Mouse (Mus musculus): ENCODE data around the gene Tmem269.

Gene Tmem269

GRCm38 (mm10) chr4:119181456-119181855 is 36.6 kb downstream of the Tmem269 start:
- no peak for DNase-seq (ENCODE audit: low spot score in 2 of 2)

- DNase-seq (ENCODE audit: low spot score in 2 of 2): no peak
Observed at GRCm38 (mm10) chr4:119180133-119180707, 37.8 kb downstream of the Tmem269 start.

GRCm38 (mm10) chr4:119178331-119178730 is 39.7 kb downstream of the Tmem269 start:
- no peak for DNase-seq (ENCODE audit: low spot score in 2 of 2)

DNA sequence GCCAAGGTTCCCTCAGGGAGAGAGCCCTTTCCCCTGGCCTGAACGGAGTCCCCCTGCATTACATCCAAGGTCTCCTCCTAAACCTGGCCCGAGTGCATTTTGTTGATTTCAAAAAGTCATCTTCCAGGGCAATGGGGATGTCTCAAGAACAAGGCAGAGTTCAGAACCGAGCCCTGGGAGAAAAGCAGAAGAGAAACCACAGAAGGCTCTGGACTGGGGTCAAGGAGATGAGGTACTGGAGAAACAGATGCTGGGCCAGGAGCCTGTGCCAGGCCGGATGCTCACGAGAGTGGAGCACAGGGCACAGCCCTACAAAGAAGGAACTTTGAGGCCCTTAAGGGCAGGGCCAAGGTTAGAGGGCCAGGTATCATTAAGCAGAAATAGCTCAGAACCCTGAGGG is 40.3 kb downstream of the Tmem269 start:
- no peak for DNase-seq (ENCODE audit: low spot score in 2 of 2)

- DNase-seq (ENCODE audit: low spot score in 2 of 2): peak; percentile 89 to 93
Observed at GRCm38 (mm10) chr4:119173851-119174453, 44.1 kb downstream of the Tmem269 start, which contains the start of gene Zfp691. Zfp691 (minus strand) TSS chr4:119174195.

DNA sequence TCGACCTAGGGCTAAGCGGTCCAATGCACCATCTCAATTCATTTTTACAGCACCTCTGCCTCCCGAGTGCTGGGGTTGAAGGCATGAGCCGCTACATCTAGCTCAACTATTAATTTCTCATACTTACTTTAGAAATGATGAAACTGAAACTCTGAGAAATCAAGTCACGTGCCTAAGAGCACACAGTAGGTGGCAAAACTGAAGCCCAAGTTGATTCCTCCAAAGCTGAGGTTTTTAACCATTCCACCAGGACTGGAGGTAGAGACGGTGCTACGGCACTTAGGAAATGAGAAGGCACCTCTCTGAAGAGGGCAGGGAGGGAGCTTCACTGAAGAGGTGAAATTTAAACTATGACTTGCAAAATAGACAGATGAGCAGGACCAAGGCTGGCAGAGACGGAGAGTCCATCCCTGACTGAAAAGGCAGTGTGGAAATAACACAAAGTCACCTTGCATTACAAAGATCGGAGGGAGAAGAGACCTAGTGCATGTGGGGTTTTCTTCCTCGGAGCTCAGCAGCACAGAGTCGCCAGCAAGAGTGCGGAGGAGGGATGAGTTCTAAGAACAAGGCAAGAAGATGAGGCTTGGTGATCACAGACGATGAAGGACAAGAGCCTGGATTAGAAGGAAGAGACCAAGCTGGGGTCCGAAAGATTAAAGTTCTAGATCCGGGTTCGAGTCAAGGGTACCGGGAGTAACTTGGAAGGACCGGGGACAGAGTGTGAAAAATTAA is 44.9 kb downstream of the Tmem269 start:
- no peak for DNase-seq (ENCODE audit: low spot score in 2 of 2)

DNA sequence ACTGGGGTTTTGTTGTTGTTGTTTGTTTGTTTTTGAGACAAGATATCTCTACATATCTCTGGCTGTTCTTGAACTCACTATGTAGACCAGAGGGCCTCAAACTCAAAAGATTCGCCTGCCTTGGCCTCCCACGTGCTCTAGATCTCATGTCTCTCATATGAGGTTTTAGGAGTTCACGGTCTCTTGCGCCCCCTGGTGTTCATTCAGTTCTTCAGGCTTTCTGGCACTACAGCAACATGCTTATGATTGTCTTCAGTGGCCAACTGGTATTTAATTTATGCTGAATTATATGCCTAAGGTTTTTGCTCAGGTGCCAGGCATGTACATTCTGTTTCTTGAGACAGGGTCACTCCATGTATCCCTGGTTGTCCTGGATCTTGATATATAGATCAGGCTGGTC is 50.4 kb downstream of the Tmem269 start:
- peak; percentile 82 for DNase-seq (ENCODE audit: low spot score in 2 of 2)

DNA sequence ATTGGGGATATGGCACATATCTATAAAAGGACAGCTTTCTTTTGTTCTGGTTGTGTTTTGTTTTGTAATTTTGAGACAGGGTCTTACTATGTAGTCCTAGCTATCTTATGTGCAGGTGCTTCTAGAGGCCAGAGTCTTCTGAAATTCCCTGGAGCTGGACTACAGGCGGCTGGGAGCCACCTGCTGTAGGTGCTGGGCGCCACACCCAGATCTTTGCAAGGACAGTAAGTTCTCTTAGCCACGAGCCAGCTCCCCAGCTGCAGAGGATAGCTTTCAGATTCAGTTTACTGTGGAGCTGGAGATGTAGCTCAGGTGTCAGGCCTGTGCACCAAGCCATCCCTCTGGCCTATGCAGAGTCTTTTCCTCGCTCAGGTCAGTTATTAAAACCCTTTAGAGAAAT is 50.9 kb downstream of the Tmem269 start:
- no peak for DNase-seq (ENCODE audit: low spot score in 2 of 2)

DNA sequence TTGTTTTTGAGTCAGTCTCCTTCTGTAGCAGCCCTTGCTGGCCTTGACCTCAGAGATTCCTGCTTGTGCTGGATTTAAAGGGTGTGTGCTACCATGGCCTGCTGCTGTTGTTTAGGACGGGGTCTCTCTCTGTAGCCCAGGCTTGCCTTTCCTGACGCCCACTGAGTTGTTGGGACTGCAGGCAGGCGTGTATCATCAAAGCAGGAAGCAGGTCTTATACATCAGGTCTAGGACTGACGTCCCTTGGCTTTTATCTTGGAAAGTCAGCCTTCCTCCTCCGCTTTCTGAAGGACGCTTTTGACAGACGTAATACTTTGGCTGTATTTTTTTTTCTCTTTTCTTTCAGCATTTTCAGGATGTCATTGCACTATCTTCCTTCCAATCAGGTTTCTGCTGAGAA is 52.1 kb downstream of the Tmem269 start:
- no peak for DNase-seq (ENCODE audit: low spot score in 2 of 2)

GRCm38 (mm10) chr4:119162990-119163389 is 55.0 kb downstream of the Tmem269 start:
- no peak for DNase-seq (ENCODE audit: low spot score in 2 of 2)

DNA sequence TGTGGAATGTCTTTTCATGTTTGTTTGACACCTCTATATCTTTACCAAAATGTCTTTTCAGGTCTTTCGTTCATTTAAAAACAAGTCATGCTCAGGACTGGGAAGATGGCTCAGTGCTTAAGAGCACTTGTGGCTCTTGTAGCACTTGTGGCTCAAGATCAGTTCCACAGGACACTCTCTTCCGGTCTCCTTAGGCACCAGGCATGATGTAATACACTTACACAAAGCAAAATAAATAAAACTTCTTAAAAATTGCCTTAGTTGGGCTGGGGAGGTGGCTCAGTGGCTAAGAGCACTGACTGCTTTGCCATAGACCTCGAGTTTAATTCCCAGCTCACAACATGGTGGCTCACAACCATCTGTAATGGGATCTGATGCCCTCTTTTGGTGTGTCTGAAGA is 56.7 kb downstream of the Tmem269 start:
- no peak for DNase-seq (ENCODE audit: low spot score in 2 of 2)

- DNase-seq (ENCODE audit: low spot score in 2 of 2): no peak
Observed at GRCm38 (mm10) chr4:119157891-119158290, 60.1 kb downstream of the Tmem269 start.

GRCm38 (mm10) chr4:119157186-119157585 is 60.8 kb downstream of the Tmem269 start:
- peak; percentile 44 to 64 for DNase-seq (ENCODE audit: low spot score in 2 of 2)
